Mouse (Mus musculus): ENCODE data around the gene Musk.

The Musk gene

GRCm38 (mm10) chr4:58415537-58415936 is 129.8 kb downstream of the Musk start:
- no peak for DNase-seq (ENCODE audit: low spot score)

DNA sequence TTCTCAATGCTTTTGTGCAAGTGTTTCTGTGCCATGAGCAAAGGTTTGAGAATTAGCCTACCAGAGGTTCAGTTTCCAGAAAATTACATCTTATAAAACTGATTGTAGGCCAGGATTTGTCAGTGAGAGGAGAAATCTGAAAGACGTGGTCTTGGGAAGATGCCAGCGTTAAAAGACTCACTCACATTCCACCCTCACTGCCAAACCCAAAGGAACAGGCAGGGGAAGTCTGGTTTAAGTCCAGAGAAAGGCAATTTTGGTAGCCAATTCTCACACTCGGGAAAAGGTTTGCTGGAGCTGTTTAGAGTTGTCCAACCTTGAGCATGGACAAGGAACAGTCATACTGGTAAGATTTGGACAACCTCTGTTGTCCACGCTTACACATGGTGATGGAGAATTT is 131.6 kb downstream of the Musk start:
- no peak for DNase-seq (ENCODE audit: low spot score)

GRCm38 (mm10) chr4:58419225-58419624 is 133.5 kb downstream of the Musk start:
- no peak for DNase-seq (ENCODE audit: low spot score)

GRCm38 (mm10) chr4:58423276-58423930 is 137.6 kb downstream of the Musk start:
- DNase-seq (ENCODE audit: low spot score): no peak
